Mouse (Mus musculus) regulatory T cell (primary cell): ENCODE measurements around the gene Slc10a4.
"Not testable (repeated sequence)": the region's sequence is repeated elsewhere in the genome, so short reads cannot be mapped to it uniquely, and the experiment has no call there.

Experiments
- in situ Hi-C: fragments of 300-600 bp; cut with MboI, MseI; formaldehyde crosslinking; loops from one replicate; pipeline ENCODE4 v1.15.1; 2025; ENCODE audit warnings: high pct_unique_total_duplicates

Gene Slc10a4

DNA sequence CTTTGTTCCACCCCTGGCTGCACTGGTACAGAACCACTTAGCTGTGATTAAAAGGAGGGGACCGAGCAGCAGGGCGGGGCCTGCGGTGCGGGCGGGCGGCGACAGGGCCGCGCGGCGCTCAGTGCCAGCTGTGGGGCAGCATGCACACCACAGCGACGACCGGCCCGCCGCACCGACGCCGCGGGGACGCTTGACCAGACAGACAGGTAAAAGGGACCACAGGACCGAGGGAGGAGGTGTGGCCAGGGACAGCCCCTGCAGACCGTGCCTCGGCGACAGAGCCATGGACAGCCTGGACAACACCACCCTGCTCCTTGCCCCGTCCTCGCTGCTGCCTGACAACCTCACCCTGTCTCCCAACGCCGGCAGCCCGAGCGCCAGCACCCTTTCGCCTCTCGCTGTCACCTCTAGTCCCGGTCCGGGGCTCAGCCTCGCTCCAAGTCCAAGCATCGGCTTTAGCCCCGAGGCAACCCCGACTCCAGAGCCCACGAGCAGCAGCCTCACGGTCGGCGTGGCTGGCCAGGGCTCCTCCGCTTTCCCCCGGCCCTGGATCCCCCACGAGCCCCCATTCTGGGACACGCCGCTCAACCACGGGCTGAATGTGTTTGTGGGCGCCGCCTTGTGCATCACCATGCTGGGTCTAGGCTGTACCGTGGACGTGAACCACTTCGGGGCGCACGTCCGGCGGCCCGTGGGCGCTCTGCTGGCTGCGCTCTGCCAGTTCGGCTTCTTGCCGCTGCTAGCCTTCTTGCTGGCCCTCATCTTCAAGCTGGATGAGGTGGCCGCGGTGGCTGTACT is at the start of gene Slc10a4:
Gene Slc10a4, plus strand, starts transcription at position 100 of the 798 bp plus-strand sequence.
- in situ Hi-C loops = no loop called here

DNA sequence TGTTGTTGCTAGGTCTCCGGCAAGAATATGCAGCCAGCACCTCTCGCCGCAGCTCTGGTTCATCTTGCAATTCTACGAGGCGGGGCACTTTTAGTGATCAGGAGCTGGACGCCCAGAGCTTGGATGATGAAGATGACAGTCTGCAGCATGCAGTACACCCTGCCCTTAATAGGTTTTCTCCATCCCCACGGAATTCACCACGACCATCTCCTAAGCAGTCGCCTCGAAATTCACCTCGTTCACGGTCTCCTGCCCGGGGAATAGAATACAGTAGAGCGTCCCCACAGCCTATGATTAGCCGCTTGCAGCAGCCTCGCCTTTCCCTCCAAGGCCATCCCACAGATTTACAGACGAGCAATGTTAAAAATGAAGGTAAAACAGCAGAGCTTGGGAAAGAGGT is 49.4 kb upstream of the Slc10a4 start:
- in situ Hi-C loops = no loop called here

- in situ Hi-C loops = no loop called here
Observed at GRCm38 (mm10) chr5:72960096-72960495, 46.6 kb upstream of the Slc10a4 start.

DNA sequence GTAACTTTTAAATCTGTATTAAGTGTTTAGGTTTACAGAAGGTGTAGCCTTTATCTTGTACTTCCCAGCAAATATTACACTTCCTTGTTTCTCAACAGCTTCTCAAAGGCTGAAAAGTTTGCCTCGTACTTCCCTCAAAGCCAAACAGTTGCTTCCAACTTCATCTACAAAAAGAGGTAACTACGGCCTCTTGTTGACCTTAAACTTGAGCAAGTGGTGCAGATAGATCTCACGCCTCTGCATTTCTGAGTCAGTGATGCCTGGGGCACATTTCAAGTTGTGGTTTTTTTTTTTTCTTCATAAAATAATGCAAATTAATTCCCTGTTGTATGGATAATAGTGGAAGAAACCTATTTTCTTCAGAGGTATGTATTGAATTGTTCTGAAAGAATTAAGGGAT is 41.0 kb upstream of the Slc10a4 start:
- in situ Hi-C loops = no loop called here

DNA sequence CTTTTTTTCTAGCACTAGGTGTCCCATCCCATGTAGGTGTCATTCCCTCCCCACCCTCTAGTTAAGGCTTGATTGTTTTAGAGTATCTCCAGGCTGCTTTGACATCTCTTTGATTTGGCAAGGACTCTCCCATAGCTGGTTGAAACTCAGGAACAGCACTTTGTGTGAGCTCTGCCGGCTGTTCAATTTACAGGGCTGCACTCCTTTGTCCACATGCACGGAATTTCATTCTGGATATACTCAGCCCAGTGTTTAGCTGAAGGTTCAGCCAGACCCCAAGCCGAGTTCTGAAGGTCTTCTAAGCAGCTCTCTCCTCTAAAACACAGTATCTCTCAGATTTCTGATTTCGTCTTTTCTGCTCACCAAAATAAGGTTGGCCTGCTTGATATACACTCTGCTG is 34.2 kb upstream of the Slc10a4 start:
- in situ Hi-C loops = loop anchor here (5.0 kb wide), 1 partner anchor 65 kb away; no protein-coding TSS in a partner anchor

- in situ Hi-C loops = loop anchor here (5.0 kb wide), 1 partner anchor 66 kb away; no protein-coding TSS in a partner anchor
Observed at GRCm38 (mm10) chr5:72972934-72973333, 33.7 kb upstream of the Slc10a4 start.

DNA sequence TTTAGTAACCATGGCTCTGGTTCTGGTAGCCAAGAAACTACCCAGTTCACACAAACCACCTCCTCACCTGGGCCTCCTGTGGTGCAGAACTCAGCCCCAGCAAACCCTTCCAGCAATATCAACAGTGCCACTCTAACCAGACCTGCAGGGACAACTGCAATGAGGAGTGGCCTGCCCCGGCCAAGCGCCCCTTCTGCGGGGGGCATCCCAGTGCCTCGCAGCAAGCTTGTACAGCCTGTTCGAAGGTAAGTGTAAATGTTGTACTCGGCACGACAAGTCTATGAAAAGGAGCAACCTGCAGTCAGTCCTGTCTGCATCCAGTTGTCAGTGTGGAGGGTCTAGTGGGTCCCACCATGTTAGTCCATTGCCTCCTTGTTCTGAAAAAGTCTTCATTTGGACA is 32.1 kb upstream of the Slc10a4 start, which contains the start of gene Gm10135:
Gene Gm10135, minus strand, starts transcription at position 101 of the 400 bp plus-strand sequence.
- in situ Hi-C loops = loop anchor here (5.0 kb wide), 1 partner anchor 67 kb away; no protein-coding TSS in a partner anchor

DNA sequence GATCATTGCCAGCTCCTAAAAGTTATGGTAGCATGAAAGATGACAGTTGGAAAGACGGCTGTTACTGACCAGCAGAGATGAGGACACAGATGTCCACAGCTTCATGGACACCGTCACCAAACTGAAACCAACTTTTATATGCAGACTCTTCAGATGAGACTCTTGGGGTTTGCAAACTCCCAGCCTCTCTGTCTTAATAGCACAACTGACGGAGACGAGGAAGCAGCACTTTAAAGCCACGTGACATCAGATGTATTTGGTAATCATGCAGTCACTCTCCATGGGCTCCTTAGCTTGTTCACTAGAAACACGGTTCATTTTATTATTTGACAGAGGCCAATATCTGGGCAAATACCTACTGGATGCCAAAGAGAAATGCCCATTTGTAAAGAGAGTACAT is 30.7 kb upstream of the Slc10a4 start:
- in situ Hi-C loops = no loop called here

DNA sequence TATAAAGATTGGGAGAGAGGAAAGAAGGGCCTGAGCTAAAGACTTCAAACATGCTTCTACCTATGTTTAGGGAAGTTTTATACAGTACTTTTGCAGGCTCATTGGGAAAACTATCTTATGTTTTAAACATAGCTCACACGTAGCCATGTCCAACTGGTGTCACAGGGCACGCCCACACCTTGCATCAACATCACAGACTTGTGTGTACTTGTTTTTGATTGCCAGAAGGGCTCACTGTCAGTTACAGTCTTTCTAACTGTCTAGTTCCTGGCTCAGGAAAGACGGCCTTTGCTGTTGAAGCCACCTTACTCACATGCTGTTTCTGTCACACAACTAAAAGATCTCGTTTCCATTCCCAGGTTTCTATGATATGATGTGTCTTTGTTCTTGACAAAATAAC is 30.1 kb upstream of the Slc10a4 start:
- in situ Hi-C loops = no loop called here

- in situ Hi-C loops = loop anchor here (10.0 kb wide), 1 partner anchor 91 kb away; no protein-coding TSS in a partner anchor
Observed at GRCm38 (mm10) chr5:72984091-72984490, 22.6 kb upstream of the Slc10a4 start.

DNA sequence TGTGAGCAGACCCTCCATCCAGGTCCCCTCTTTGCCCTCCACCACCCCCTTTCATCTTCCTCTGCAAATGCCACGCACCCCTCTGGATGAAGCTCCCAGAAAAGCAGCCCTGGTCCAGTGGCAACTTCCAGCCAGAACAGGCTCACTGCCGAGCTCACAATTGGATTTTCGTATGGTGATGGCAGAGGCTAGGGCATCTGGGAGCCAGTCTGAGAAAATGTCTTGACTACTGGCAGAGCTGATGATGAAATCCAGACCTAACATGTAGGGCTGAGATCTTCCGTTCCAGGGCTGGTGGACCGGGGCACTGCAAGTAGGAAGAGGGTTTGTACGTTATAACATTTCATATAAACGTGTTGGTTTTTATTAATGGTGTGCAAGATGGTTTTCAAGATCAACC is 18.9 kb upstream of the Slc10a4 start:
- in situ Hi-C loops = loop anchor here (5.0 to 10.0 kb wide), 2 partner anchors 60 to 87 kb away; no protein-coding TSS in a partner anchor

GRCm38 (mm10) chr5:72989756-72990155 is 16.9 kb upstream of the Slc10a4 start:
- in situ Hi-C loops = loop anchor here (5.0 to 10.0 kb wide), 2 partner anchors 58 to 85 kb away; no protein-coding TSS in a partner anchor

DNA sequence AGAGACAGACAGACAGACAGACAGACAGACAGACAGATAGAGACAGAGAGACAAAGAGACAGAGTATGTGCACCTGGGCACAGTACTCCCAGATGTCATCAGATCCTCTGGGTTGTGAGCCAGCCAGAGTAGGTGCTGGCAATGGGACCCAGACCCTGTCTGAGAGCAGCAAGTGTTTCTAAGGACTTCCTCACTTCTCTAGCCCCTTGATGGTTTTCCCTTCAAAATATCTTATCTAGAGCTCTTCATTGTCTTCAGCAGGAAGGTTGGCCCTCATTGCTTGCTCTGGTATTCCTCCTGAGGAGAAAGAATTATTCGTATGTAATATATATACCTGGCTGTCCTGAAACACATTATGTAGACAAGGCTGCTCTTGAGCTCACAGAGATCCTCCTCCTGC is 14.2 kb upstream of the Slc10a4 start:
- in situ Hi-C loops = no loop called here

GRCm38 (mm10) chr5:72994424-72994823 is 12.3 kb upstream of the Slc10a4 start:
- in situ Hi-C loops = no loop called here

DNA sequence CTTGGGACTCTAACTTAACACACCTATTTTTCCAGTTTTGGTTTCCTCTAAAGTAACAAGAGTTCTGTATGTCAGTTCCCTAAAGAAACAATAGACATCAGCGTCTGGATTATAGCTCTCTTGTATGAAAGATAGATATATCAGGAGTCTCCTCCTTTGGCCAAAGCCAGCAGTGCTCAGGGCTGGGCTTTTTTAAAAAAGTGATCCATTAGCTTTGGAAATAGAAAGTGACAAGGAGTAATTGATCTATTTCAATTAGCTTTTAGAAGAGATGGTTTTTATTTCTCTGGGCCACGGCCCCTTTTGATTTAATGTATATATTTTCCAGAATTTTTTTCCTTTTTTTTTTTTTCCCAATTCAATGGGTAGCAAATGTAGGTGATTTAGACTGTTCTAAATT is 11.8 kb upstream of the Slc10a4 start:
- in situ Hi-C loops = loop anchor here (5.0 kb wide), 1 partner anchor 398 kb away; no protein-coding TSS in a partner anchor

- in situ Hi-C loops = loop anchor here (5.0 kb wide), 1 partner anchor 398 kb away; no protein-coding TSS in a partner anchor
Observed at GRCm38 (mm10) chr5:72995379-72995778, 11.3 kb upstream of the Slc10a4 start.

GRCm38 (mm10) chr5:72998546-72998945 is 8.1 kb upstream of the Slc10a4 start:
- in situ Hi-C loops = loop anchor here (5.0 kb wide), 1 partner anchor 401 kb away; no protein-coding TSS in a partner anchor

DNA sequence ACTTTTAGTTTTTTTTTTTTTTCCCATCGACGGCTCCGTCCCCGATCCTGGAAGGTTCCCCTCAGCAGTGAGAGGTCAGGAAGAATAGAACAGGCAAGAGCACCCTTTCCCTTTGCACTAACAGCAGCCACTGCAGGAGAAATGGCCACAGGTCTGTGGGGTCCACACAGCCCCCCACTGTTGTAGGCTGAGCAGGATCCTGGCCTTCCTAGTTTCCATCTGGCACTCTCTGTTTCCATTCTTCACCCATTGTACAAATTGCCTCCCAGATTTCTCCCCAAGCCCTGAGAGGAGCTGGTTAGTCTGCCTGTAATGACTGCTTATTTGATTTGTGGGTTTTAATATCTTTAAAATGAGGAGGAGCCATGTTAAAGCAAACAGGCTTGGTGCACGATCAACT is 2.6 kb upstream of the Slc10a4 start:
- in situ Hi-C loops = no loop called here

DNA sequence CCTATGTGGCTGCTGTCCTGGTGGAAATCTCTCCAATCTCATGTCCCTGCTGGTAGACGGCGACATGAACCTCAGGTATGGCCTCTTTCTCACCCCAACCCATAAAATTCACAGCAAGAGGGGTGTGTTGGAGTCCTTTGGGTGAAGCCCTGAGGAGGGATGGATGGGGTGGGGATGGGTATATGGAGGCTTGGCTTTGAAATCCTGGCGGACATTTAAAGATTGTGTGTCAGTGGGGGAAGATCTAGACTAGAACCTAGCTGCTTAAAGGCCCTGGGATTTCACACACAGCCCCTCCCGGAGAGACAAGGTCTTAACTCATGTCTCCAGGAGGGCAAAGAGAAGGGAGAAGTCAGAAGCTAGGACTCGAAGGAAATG is 888 bp downstream of the Slc10a4 start:
- in situ Hi-C loops = no loop called here

DNA sequence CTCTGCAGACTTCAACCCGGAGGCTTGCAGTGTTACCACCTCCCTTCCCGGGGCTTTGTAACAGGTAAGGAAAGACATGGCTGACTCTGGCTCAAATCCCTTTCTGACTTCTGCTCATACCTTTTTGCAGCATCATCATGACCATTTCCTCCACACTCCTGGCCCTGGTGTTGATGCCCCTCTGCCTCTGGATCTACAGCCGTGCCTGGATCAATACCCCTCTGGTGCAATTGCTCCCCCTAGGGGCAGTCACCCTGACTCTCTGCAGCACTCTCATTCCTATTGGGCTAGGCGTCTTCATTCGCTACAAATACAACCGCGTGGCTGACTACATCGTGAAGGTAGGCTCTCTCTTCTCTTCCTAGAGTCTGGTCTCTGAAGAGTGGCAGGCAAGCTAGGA is 1.5 kb downstream of the Slc10a4 start:
- in situ Hi-C loops = not testable (repeated sequence)

GRCm38 (mm10) chr5:73011806-73012205 is 5.1 kb downstream of the Slc10a4 start:
- in situ Hi-C loops = loop anchor here (5.0 kb wide), 1 partner anchor 430 kb away; the partner anchor contains the start of gene Zar1

- in situ Hi-C loops = loop anchor here (5.0 kb wide), 1 partner anchor 431 kb away; the partner anchor contains the start of gene Zar1
Observed at GRCm38 (mm10) chr5:73012884-73013610, 6.4 kb downstream of the Slc10a4 start.
